Mouse (Mus musculus) brown adipose tissue, adult 24 weeks (tissue): Measurements from ENCODE around the gene Mark1. TPM values are rescaled to one million over a fixed set of nuclear protein-coding genes. Genes with fewer than 3 reads are reported as not detected.

Experiments
- H3K27ac ChIP-seq: fragments of 200-500 bp; replicated peaks from 2 replicates; pipeline ENCODE4 v1.5.1; 2012; ENCODE audit warnings: low read depth, mild to moderate bottlenecking, low read length
- H3K4me1 ChIP-seq: fragments of 200-500 bp; 2 replicates; pipeline ENCODE4 v1.6.1; 2012; ENCODE audit warnings: low read length, mixed read lengths; ENCODE audit not compliant: control insufficient read depth, insufficient read depth, insufficient read length
- H3K4me3 ChIP-seq: fragments of 200-500 bp; 2 replicates; pipeline ENCODE4 v1.5.1; 2012; ENCODE audit warnings: low read depth, mild to moderate bottlenecking, low read length, moderate library complexity; ENCODE audit not compliant: insufficient read depth
- polyA plus RNA-seq: library from polyadenylated mRNA; stranded (reverse); fragments of >200 nt; gene quantifications from 2 replicates; pipeline ENCODE4 v1.2.4, GENCODE M21; 2012; ENCODE audit not compliant: missing spikeins, insufficient read depth, insufficient read length

Mark1 gene
- polyA plus RNA-seq, 1 experiment: 2.3 TPM

GRCm38 (mm10) chr1:184882281-184883268 lies 116.8 kb downstream of the Mark1 start, which contains the start of gene C130074G19Rik:
TSS of gene C130074G19Rik (minus strand) at chr1:184883218.
- Histone ChIP-seq H3K27ac (peak within 1 kb of the TSS; percentile 77), H3K4me3 (peak within 1 kb of the TSS; percentile 90)

GRCm38 (mm10) chr1:184881861-184882260 lies 117.5 kb downstream of the Mark1 start:
- peak overlapping the region; percentile 90 for H3K4me3 ChIP-seq
- H3K27ac ChIP-seq: peak overlapping the region; percentile 77

More at GRCm38 (mm10) chr1:184882281-184883268, 116.8 kb downstream of the Mark1 start, which contains the start of gene C130074G19Rik:
- peaks cover 13% of the 10 kb centered on the region for H3K4me1 ChIP-seq

GRCm38 (mm10) chr1:184881211-184881610 lies 118.2 kb downstream of the Mark1 start:
- peaks cover 13% of the 10 kb centered on the region for H3K4me1 ChIP-seq
- H3K27ac ChIP-seq: peak overlapping the region; percentile 77
- peak overlapping the region; percentile 90 for H3K4me3 ChIP-seq

More at GRCm38 (mm10) chr1:184881861-184882260, 117.5 kb downstream of the Mark1 start:
- peaks cover 13% of the 10 kb centered on the region for H3K4me1 ChIP-seq

- Histone ChIP-seq H3K4me3 (0 out of 2 replicates have a peak overlapping the region, but pooled peaks have one; percentile 3), H3K27ac (no peak overlapping the region), H3K4me1 (peaks cover 20% of the 10 kb centered on the region)
These were observed 120.5 kb downstream of the Mark1 start for GRCm38 (mm10) chr1:184878860-184879259.

GRCm38 (mm10) chr1:184877306-184877705 lies 122.1 kb downstream of the Mark1 start:
- Histone ChIP-seq H3K4me3 (no peak overlapping the region), H3K4me1 (peaks cover 29% of the 10 kb centered on the region), H3K27ac (no peak overlapping the region)

- H3K4me3 ChIP-seq: no peak overlapping the region
- H3K4me1 ChIP-seq: peaks cover 52% of the 10 kb centered on the region
These were observed 125.5 kb downstream of the Mark1 start for GRCm38 (mm10) chr1:184873910-184874309.

GRCm38 (mm10) chr1:184872069-184872819 lies 127.1 kb downstream of the Mark1 start:
- Histone ChIP-seq H3K4me3 (no peak overlapping the region), H3K4me1 (peaks cover 51% of the 10 kb centered on the region), H3K27ac (peak overlapping the region; percentile 4)

More at GRCm38 (mm10) chr1:184873910-184874309, 125.5 kb downstream of the Mark1 start:
- peak overlapping the region; percentile 20 for H3K27ac ChIP-seq

- no peak overlapping the region for H3K4me3 ChIP-seq
- peak overlapping the region; percentile 75 for H3K27ac ChIP-seq
- peaks cover 51% of the 10 kb centered on the region for H3K4me1 ChIP-seq
These were observed 127.9 kb downstream of the Mark1 start for GRCm38 (mm10) chr1:184871506-184871905.

GRCm38 (mm10) chr1:184870646-184871385 lies 128.6 kb downstream of the Mark1 start:
- H3K4me1 ChIP-seq: peaks cover 51% of the 10 kb centered on the region
- H3K4me3 ChIP-seq: no peak overlapping the region
- H3K27ac ChIP-seq: peak overlapping the region; percentile 75

GRCm38 (mm10) chr1:184869939-184870565 lies 129.3 kb downstream of the Mark1 start:
- H3K4me3 ChIP-seq: no peak overlapping the region
- peaks cover 54% of the 10 kb centered on the region for H3K4me1 ChIP-seq
- peak overlapping the region; percentile 75 for H3K27ac ChIP-seq

GRCm38 (mm10) chr1:184867640-184868120 lies 131.7 kb downstream of the Mark1 start:
- no peak overlapping the region for H3K27ac ChIP-seq

GRCm38 (mm10) chr1:184864381-184864801 lies 135.0 kb downstream of the Mark1 start:
- peak overlapping the region; percentile 94 for H3K27ac ChIP-seq
- peaks cover 39% of the 10 kb centered on the region for H3K4me1 ChIP-seq
- H3K4me3 ChIP-seq: no peak overlapping the region

More at GRCm38 (mm10) chr1:184867640-184868120, 131.7 kb downstream of the Mark1 start:
- peaks cover 52% of the 10 kb centered on the region for H3K4me1 ChIP-seq
- H3K4me3 ChIP-seq: no peak overlapping the region

GRCm38 (mm10) chr1:184862636-184863035 lies 136.7 kb downstream of the Mark1 start:
- 0 out of 2 replicates have a peak overlapping the region, but pooled peaks have one; percentile 5 for H3K27ac ChIP-seq
- peaks cover 31% of the 10 kb centered on the region for H3K4me1 ChIP-seq

GRCm38 (mm10) chr1:184861551-184861950 lies 137.8 kb downstream of the Mark1 start:
- no peak overlapping the region for H3K4me3 ChIP-seq
- peaks cover 31% of the 10 kb centered on the region for H3K4me1 ChIP-seq
- no peak overlapping the region for H3K27ac ChIP-seq

More at GRCm38 (mm10) chr1:184862636-184863035, 136.7 kb downstream of the Mark1 start:
- H3K4me3 ChIP-seq: no peak overlapping the region
